Mouse (Mus musculus): Measurements from ENCODE around the gene Cct3.

GRCm38 (mm10) chr3:88274002-88274401 lies 22.9 kb upstream of the Cct3 start:
- TF ChIP-seq POLR2A (IDR thresholded peaks at IDR 0.05; ENCODE audit: borderline replicate concordance, low read depth, low read length), result no peak
- 0 out of 2 replicates have a peak, but pooled peaks have one; percentile 15 for TF ChIP-seq CTCF (IDR thresholded peaks at IDR 0.05; ENCODE audit: low read depth, low read length)

All from bone marrow macrophage, adult 2 months (primary cell).